Mouse (Mus musculus) layer of hippocampus, adult 9-10 months (tissue): ENCODE results near the gene Rack1.
A peak's percentile ranks its signal among the peaks of the same experiment; 100 is the strongest.
"Not testable (repeated sequence)": the region's sequence is repeated elsewhere in the genome, so short reads cannot be mapped to it uniquely, and the experiment has no call there.

Source experiments
- DNase-seq: peaks from one replicate; pipeline ENCODE4 v3.0.0; 2022; ENCODE audit warnings: low spot score

Rack1 gene

GRCm38 (mm10) chr11:48799921-48800701 is at the start of gene Rack1:
Gene Rack1 (plus strand): TSS chr11:48800332.
- DNase-seq: peak; percentile 78

- DNase-seq: no peak
Observed at GRCm38 (mm10) chr11:48750428-48750827, 49.7 kb upstream of the Rack1 start.

- DNase-seq: not testable (repeated sequence)
Observed at GRCm38 (mm10) chr11:48753534-48753933, 46.6 kb upstream of the Rack1 start.

DNA sequence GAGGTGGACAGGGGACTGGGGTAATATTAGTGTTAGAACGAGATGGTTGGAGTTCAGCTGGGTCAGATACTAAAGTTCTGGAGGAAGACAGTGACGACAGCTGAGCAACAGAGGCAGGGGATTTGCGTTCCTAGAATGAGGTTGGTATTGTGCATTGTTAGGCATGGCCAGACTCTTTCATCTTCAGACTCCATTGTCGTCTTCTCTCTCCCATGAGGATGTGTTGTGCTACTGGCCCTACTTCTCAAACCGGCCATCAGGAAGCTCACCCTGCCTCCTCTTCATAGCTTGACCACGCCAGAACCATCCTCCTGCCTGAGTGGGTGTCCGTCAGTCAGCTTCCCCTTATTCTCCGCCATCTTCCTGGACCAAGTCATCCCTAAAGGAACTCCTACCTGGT is 41.1 kb upstream of the Rack1 start:
- DNase-seq: no peak

GRCm38 (mm10) chr11:48764119-48764518 is 36.0 kb upstream of the Rack1 start:
- no peak for DNase-seq

DNA sequence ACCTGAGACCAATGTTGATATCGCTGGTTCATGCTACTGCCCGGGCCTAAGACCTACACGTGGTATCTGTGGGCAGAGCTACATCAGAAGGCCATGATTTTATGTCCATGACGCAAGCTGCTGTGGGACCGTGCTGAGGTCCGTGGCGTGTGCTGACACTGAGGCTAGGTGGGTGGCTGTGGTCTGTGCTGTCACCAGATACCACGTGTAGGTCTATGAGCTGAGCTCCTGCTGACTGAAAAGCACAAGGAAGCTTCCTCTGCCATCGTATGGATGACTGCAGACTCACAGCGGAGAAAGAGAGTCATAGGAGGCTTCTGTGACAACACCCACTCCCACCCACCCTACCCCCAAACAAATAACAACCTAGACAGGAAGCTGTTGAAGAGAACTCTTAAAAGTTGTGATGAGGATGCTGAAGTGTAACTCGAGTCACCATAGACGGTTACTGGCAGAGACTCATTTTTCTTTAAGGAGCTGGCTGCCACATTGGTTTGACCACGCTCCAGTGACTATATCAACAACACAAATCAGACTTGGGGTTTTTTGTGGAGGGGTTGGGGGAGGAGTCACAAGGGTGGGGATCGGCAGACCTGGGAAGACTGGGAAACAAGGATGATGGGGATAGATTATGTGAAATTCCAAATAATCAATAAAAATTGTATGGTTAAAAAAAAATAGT is 32.8 kb upstream of the Rack1 start:
- no peak for DNase-seq

- DNase-seq: peak; percentile 24
Observed at GRCm38 (mm10) chr11:48771691-48772090, 28.4 kb upstream of the Rack1 start.

DNA sequence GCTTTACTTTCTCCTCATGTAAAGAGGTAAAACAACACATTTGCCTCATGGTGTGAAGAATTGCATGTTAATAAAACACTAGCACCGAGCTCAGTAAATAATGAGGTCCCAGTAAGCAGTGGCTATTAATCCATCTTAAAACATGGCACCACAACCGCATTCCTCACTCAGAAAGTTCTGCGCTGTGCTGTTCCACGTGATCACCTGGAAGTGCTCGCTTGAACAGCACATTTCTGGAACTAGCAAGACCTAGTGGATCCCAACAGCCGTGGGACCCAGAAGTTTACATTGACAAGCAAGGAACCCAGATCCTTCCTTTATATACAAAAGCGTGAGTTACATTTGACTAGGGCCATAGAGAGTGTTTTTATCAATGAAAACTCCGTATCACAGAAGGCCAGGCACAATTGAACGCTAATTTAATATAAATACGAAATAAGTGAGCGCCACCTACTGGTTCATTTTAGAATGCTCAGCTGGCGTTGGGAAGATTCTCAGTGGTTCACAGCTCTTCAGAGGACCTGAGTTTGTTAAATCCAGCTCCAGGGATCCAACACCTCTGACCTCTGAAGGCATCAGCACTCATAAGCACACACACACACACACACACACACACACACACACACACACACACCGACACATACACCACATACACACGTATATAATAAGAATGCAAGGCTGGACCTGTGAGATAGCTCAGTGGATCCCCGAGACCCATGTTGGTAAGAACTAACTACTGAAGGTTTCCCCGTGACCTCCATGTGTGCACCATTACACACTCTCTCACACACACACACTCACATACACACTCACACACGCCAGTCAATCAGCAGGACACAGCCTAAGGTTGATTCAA is 25.5 kb upstream of the Rack1 start:
- peak; percentile 65 for DNase-seq

GRCm38 (mm10) chr11:48775483-48775882 is 24.6 kb upstream of the Rack1 start:
- DNase-seq: peak; percentile 46

- DNase-seq: no peak
Observed at GRCm38 (mm10) chr11:48776664-48777063, 23.5 kb upstream of the Rack1 start.

GRCm38 (mm10) chr11:48777303-48777702 is 22.8 kb upstream of the Rack1 start:
- no peak for DNase-seq

DNA sequence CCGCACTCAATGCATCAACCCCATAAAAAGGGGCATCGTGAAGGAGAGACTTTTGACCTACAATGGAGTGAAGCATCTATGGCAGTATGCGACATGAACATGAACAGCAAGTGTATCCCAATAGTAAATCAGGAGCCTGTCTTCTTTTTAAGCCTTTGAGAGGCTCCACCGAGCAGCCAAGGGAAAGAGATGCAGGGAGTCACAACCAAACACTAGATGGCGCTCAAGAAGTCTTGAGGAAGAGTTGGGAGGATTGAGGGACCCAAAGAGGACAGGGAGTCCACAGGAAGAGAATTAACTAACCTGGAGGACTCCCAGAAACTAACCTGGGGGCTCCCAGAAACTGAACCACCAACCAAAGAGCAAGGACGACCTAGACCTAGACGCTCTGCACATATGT is 20.7 kb upstream of the Rack1 start:
- DNase-seq: no peak

- no peak for DNase-seq
Observed at GRCm38 (mm10) chr11:48782243-48782642, 17.9 kb upstream of the Rack1 start.

DNA sequence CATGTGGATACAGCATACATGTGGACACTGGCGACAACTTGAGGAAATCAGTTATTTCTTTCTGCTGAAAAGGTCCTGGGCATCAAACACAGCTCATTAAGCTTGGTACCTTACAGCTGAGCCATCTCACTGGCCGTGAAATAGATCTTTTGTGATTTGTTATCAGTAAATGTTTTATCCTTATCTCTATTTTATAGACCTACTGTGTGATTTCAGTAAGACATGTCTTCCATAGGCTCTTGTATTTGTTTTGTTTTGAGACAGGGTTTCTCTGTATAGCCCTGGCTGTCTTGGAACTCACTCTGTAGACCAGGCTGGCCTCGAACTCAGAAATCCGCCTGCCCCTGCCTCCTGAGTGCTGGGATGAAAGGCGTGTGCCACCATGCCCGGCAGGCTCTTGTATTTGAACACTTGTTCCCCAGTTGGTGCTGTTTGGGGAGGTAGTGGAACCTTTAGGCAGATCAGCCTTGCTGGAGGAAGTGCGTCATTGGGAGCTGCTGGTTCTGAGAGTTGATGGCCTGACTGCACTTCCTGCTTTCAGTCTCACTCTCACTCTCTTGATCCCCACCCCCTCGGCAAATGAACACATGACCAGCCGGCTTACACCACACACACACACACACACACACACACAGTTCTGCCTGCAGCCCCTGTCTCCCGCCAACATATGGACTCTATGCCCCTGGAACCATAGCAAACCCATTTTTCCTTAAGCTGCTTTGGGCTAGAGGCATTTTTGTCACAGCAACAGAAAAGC is 12.5 kb upstream of the Rack1 start:
- no peak for DNase-seq

DNA sequence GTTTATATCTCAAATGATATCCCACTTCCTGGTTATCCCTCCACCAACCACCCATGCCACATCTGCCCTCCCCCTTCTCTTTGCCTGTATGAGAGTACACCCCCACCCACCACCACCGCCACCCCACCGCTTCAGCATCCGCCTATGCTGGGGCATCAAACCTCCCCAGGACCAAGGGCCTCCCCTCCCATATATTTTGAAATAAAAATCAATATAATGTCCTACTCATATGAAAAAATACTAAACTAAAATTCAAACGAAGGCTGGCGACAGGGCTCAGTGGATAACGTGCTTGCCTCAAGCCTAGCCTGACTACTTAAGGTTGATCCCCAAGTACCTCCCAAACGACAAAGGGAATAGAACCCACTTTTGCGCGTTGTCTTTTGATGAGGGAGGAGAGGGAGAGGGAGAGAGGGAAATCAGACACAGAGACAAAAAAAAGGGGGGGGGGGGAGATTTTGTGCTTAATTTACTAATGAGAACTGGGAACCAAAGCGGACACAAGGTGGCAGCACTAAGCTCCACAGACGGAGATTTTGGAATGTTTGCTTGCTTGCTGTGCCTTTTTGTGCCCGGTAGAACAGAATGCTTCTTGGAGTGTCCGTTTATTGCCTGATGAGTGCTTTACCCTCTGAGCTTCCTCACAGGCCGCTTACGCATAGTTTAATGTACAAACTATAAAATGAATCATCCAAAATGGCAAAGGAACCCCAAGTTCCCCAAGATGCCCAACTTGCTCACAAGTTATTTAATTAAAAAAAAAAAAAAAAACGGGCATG is 11.6 kb upstream of the Rack1 start:
- DNase-seq: peak; percentile 85

GRCm38 (mm10) chr11:48789215-48789614 is 10.9 kb upstream of the Rack1 start:
- no peak for DNase-seq

- DNase-seq: peak; percentile 91
Observed at GRCm38 (mm10) chr11:48789973-48790823, 9.9 kb upstream of the Rack1 start.

GRCm38 (mm10) chr11:48790946-48791345 is 9.2 kb upstream of the Rack1 start:
- DNase-seq: no peak

- not testable (repeated sequence) for DNase-seq
Observed at GRCm38 (mm10) chr11:48791894-48792293, 8.2 kb upstream of the Rack1 start.

GRCm38 (mm10) chr11:48793184-48793583 is 6.9 kb upstream of the Rack1 start:
- DNase-seq: no peak
